Mouse (Mus musculus) embryonic facial prominence, embryonic 11.5 days (tissue): ENCODE results near the gene Sema3a. TPM values are rescaled to one million over a fixed set of nuclear protein-coding genes. Genes with fewer than 3 reads are reported as not detected.
"Not testable (repeated sequence)": the region's sequence is repeated elsewhere in the genome, so short reads cannot be mapped to it uniquely, and the experiment has no call there.

Experiments used
- ATAC-seq: fragments of 200-750 bp; cut with Nextera tagmentation; replicated peaks from 2 replicates; pipeline ENCODE4 v1.8.0; 2017; ENCODE audit warnings: low read depth; ENCODE audit not compliant: insufficient number of reproducible peaks, low FRiP score, low TSS enrichment
- DNase-seq: peaks from one replicate; pipeline ENCODE4 v3.0.0-alpha.2; 2015; ENCODE audit warnings: low spot score
- H3K27ac ChIP-seq: fragments of 300-500 bp; sonication (generic); replicated peaks from 2 replicates; pipeline ENCODE4 v1.5.1; 2014; ENCODE audit warnings: mild to moderate bottlenecking, low read depth, low read length, control low read depth
- H3K27me3 ChIP-seq: fragments of 300-500 bp; sonication (generic); 2 replicates; pipeline ENCODE4 v1.6.1; 2014; ENCODE audit warnings: mild to moderate bottlenecking, low read length, moderate library complexity, mixed read lengths; ENCODE audit not compliant: control insufficient read depth, insufficient read depth
- H3K36me3 ChIP-seq: fragments of 300-500 bp; sonication (generic); replicated peaks from 2 replicates; pipeline ENCODE4 v1.6.1; 2014; ENCODE audit warnings: low read depth, mild to moderate bottlenecking, low read length, moderate library complexity, mixed read lengths; ENCODE audit not compliant: control insufficient read depth, insufficient read depth
- H3K4me1 ChIP-seq: fragments of 300-500 bp; sonication (generic); 2 replicates; pipeline ENCODE4 v1.6.1; 2014; ENCODE audit warnings: low read length, mixed read lengths; ENCODE audit not compliant: control insufficient read depth, insufficient read depth
- H3K4me2 ChIP-seq: fragments of 300-500 bp; sonication (generic); 2 replicates; pipeline ENCODE4 v1.6.1; 2014; ENCODE audit warnings: low read depth, mild to moderate bottlenecking, control low read depth, low read length, moderate library complexity
- H3K4me3 ChIP-seq: fragments of 300-500 bp; sonication (generic); 2 replicates; pipeline ENCODE4 v1.5.1; 2014; ENCODE audit warnings: low read depth, low read length, control low read depth
- H3K9ac ChIP-seq: fragments of 300-500 bp; sonication (generic); replicated peaks from 2 replicates; pipeline ENCODE4 v1.6.1; 2014; ENCODE audit warnings: mild to moderate bottlenecking, control low read depth, low read length
- H3K9me3 ChIP-seq: fragments of 300-500 bp; sonication (generic); replicated peaks from 2 replicates; pipeline ENCODE4 v1.6.1; 2016; ENCODE audit warnings: mild to moderate bottlenecking, low read length, inconsistent platforms, mixed read lengths; ENCODE audit not compliant: control insufficient read depth
- WGBS: fragments of 180-500 bp; shearing (Covaris S2); extraction: QIAGEN DNeasy Blood & Tissue Kit; methylation state at CpG from one replicate; pipeline ENCODE4 v1.1.7; 2014; 5-methylcytosine and 5-hydroxymethylcytosine counted together
- polyA plus RNA-seq: library from polyadenylated mRNA; unstranded; fragments of >200 nt; fragmentation: Nextera tagmentation; extraction: Ambion mirVana; gene quantifications from 2 replicates; pipeline ENCODE4 v1.2.1, GENCODE M21; 2014

Gene Sema3a
- polyA plus RNA-seq, 1 experiment from 2014 or later: 56.3 TPM

- DNase-seq (peak; percentile 75), ATAC-seq (no peak)
- H3K36me3 ChIP-seq: no peaks in the 10 kb centered on the region
- H3K27me3 ChIP-seq: no peaks in the 10 kb centered on the region
- H3K27ac ChIP-seq: no peak overlapping the region
- H3K9me3 ChIP-seq: no peaks in the 10 kb centered on the region
- no peak overlapping the region for H3K9ac ChIP-seq
- H3K4me1 ChIP-seq: no peaks in the 10 kb centered on the region
- no peak overlapping the region for H3K4me2 ChIP-seq
- no peak overlapping the region for H3K4me3 ChIP-seq
- 30% methylated on average over 2 of the region's 2 CpGs for WGBS
Measured at GRCm38 (mm10) chr5:13488671-13489070, 363.5 kb downstream of the Sema3a start.

GRCm38 (mm10) chr5:13495967-13496366 is 370.8 kb downstream of the Sema3a start:
- not testable (repeated sequence) for H3K4me1 ChIP-seq, H3K27ac ChIP-seq, H3K4me3 ChIP-seq, H3K27me3 ChIP-seq, H3K36me3 ChIP-seq, H3K9me3 ChIP-seq, DNase-seq, H3K4me2 ChIP-seq, H3K9ac ChIP-seq, ATAC-seq
- WGBS: 69% methylated on average over 3 of the region's 3 CpGs

DNA sequence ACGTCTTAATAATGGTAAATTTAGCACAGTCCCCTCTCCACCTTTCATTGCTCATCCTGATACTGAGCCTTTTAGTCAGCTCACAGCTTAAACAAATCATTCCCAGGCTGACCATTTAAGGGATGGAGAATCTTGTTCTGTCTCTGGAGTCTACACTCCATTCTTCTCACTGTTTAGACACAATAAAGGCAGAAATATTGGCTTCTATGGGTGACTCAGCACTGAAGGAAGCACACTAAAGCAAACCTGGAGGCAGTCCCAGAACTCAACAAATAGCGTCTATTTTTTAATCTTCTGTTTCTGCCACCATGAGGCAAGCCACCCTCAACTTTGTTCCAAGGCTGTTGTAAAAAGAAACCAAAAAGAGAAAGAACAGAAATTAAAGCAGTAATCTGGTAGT is 374.6 kb downstream of the Sema3a start:
- no peak overlapping the region for H3K4me2 ChIP-seq
- H3K27ac ChIP-seq: no peak overlapping the region
- no peaks in the 10 kb centered on the region for H3K4me1 ChIP-seq
- H3K27me3 ChIP-seq: no peaks in the 10 kb centered on the region
- ATAC-seq: no peak
- no peak overlapping the region for H3K9ac ChIP-seq
- H3K9me3 ChIP-seq: no peaks in the 10 kb centered on the region
- H3K36me3 ChIP-seq: no peaks in the 10 kb centered on the region
- DNase-seq: no peak
- no peak overlapping the region for H3K4me3 ChIP-seq
- 86% methylated on average over 2 of the region's 2 CpGs for WGBS

GRCm38 (mm10) chr5:13505839-13506499 is 380.8 kb downstream of the Sema3a start:
- Histone ChIP-seq H3K4me1 (no peaks in the 10 kb centered on the region), H3K36me3 (no peaks in the 10 kb centered on the region), H3K9ac (no peak overlapping the region), H3K9me3 (no peaks in the 10 kb centered on the region), H3K4me2 (no peak overlapping the region), H3K27me3 (no peaks in the 10 kb centered on the region), H3K4me3 (no peak overlapping the region), H3K27ac (no peak overlapping the region)
- DNase-seq: no peak
- no peak for ATAC-seq
- 74% methylated on average over 4 of the region's 4 CpGs for WGBS

DNA sequence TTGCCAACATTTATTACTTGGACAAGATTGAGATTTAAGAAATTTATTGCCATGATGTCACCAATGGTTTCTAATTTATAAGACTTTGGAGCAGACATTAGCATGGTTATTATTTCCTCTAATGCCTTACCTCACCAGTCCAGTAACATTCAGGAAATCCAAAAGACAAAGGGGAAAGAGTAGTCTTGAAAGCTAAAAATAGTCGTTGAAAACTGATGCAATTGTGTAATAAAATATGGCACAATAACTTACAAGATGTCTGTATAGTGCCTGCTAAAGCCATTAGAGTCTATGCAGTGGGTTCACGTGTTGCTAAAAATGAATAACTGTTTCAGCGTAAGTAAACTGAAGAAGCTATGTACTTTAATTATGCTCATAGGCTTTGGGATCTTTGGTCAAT is 383.9 kb downstream of the Sema3a start:
- DNase-seq (no peak), ATAC-seq (no peak)
- Histone ChIP-seq H3K36me3 (no peaks in the 10 kb centered on the region), H3K9ac (no peak overlapping the region), H3K9me3 (no peaks in the 10 kb centered on the region), H3K27ac (no peak overlapping the region), H3K4me2 (no peak overlapping the region), H3K4me1 (no peaks in the 10 kb centered on the region), H3K4me3 (no peak overlapping the region), H3K27me3 (no peaks in the 10 kb centered on the region)
- WGBS: 90% methylated on average over 3 of the region's 3 CpGs

- Histone ChIP-seq H3K9ac (no peak overlapping the region), H3K27me3 (no peaks in the 10 kb centered on the region), H3K4me3 (no peak overlapping the region), H3K4me1 (no peaks in the 10 kb centered on the region), H3K9me3 (no peaks in the 10 kb centered on the region), H3K4me2 (no peak overlapping the region), H3K36me3 (no peaks in the 10 kb centered on the region), H3K27ac (no peak overlapping the region)
- 89% methylated on average over 4 of the region's 4 CpGs for WGBS
- ATAC-seq: no peak
- no peak for DNase-seq
Measured at GRCm38 (mm10) chr5:13517018-13517417, 391.8 kb downstream of the Sema3a start.

DNA sequence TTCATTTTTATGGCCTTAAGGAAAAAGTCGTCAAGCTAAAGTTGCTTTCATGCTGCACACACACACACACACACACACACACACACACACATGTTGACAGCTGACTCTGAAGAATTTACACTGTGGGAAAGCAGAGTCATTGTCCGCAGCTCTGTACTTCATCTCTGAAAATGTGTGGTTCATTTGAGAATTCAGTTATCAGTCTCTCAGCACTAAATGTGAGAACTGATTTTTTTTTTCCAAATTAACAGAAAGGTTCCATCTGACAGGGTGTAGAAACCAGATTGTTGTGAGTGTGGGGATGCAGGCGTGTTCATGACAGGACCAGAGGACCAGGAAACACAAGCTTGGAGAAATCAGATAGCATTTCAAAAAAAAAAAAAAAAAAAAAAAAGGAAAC is 400.4 kb downstream of the Sema3a start:
- no peak overlapping the region for H3K4me3 ChIP-seq
- no peaks in the 10 kb centered on the region for H3K9me3 ChIP-seq
- 53% methylated on average over 3 of the region's 3 CpGs for WGBS
- H3K4me2 ChIP-seq: no peak overlapping the region
- ATAC-seq (no peak), DNase-seq (no peak)
- H3K36me3 ChIP-seq: no peaks in the 10 kb centered on the region
- H3K4me1 ChIP-seq: no peaks in the 10 kb centered on the region
- no peak overlapping the region for H3K27ac ChIP-seq
- no peak overlapping the region for H3K9ac ChIP-seq
- H3K27me3 ChIP-seq: no peaks in the 10 kb centered on the region

DNA sequence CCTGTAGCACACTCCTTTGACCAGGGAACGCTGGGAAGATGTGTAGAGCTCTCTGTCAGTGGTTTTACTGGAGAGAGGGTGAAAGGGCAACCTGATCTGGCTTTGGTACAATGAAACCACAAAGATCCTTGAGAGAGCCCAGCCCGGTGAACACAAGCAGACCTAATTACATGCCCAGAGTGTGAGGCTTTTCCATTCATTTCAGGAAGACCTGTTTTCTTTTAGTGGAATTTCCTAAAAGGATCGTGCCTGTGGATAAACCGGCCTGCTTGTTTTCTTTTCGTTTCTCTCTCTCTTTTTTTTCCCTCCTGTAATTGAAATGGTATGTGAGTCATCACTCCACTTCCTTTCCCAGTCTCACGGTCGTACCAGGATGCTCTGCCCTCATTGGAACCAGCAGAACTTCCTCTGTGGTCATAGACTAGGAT is 401.8 kb downstream of the Sema3a start:
- ATAC-seq (peak; percentile 74; the same call in 1 of the 2 replicates), DNase-seq (peak; percentile 74)
- Histone ChIP-seq H3K9ac (no peak overlapping the region), H3K9me3 (no peaks in the 10 kb centered on the region), H3K27ac (peak overlapping the region; percentile 5; the same call in 1 of the 2 replicates), H3K4me2 (no peak overlapping the region), H3K4me3 (no peak overlapping the region), H3K36me3 (no peaks in the 10 kb centered on the region), H3K27me3 (no peaks in the 10 kb centered on the region), H3K4me1 (no peaks in the 10 kb centered on the region)
- WGBS: 3% methylated on average over 7 of the region's 7 CpGs
